11 mouse cellular contexts compared by ENCODE assay signal in genomic region chr3:87560156-87560555, GRCm38 (mm10). TPM values are rescaled to one million over a fixed set of nuclear protein-coding genes. Genes with fewer than 3 reads are reported as not detected.
DNase-seq lines count a peak whose midpoint lies in the region; ATAC-seq and TF ChIP-seq lines count a peak whose summit lies in the region.
"Had no signal": no experiment of that assay in that cellular context is flagged by ENCODE, and none has a peak within 500 bp of the region (broad histone marks: within the 10 kb centered on the region; RNA-seq: fewer than 3 reads in every experiment).

No protein-coding gene starts in this region.

- H3K9me3 ChIP-seq in kidney, embryonic 15.5 days (replicated peaks) = no peaks in the 10 kb centered on the region
- H3K9me3 ChIP-seq: limb, embryonic 15.5 days; neural tube, embryonic 13.5 days had no signal

- H3K4me2 ChIP-seq in kidney, embryonic 15.5 days = no peak overlapping the region
- H3K4me2 ChIP-seq: limb, embryonic 15.5 days; midbrain, embryonic 11.5 days; neural tube, embryonic 13.5 days had no signal

- no peaks in the 10 kb centered on the region for H3K36me3 ChIP-seq in kidney, adult 2 months (ENCODE audit: control insufficient read depth, insufficient read depth, low read length)
- no peaks in the 10 kb centered on the region for H3K36me3 ChIP-seq in kidney, embryonic 15.5 days
- H3K36me3 ChIP-seq: limb, embryonic 15.5 days; neural tube, embryonic 13.5 days had no signal

- TF ChIP-seq CTCF in kidney, adult 2 months (conservative IDR thresholded peaks at IDR 0.05; ENCODE audit: insufficient read depth, insufficient read length, low read depth, low read length) = peak; percentile 40

- DNase-seq in adrenal gland, postnatal 10 days = peak; percentile 29
- DNase-seq in adrenal gland, adult 18-20 months (ENCODE audit: low spot score in 2 of 2) = no peak
- DNase-seq in kidney, adult 2 months = peak; percentile 21
- DNase-seq in retina, postnatal 1 day = peak; percentile 63
- DNase-seq in retina, embryonic 14.5 days (ENCODE audit: low spot score) = no peak
- no peak for DNase-seq in spleen, postnatal 14 days (ENCODE audit: low spot score in 2 of 2)

- no peak overlapping the region for H3K27ac ChIP-seq in kidney, adult 2 months (ENCODE audit: insufficient read depth, low read depth, low read length)
- no peak overlapping the region for H3K27ac ChIP-seq in kidney, embryonic 15.5 days
- H3K27ac ChIP-seq: limb, embryonic 15.5 days; neural tube, embryonic 13.5 days had no signal

- TF ChIP-seq POLR2A in kidney, adult 2 months (IDR thresholded peaks at IDR 0.05; ENCODE audit: low read depth, low read length) = no peak

- no peaks in the 10 kb centered on the region for H3K4me1 ChIP-seq in kidney, adult 2 months (ENCODE audit: control insufficient read depth, insufficient read depth, low read length)
- 0 out of 2 replicates have a peak, but pooled peaks cover 2% of the 10 kb centered on the region for H3K4me1 ChIP-seq in kidney, embryonic 15.5 days
- H3K4me1 ChIP-seq: limb, embryonic 15.5 days had no signal

- WGBS in kidney, adult 2 months = 46% methylated on average over 3 of the region's 3 CpGs
- WGBS in kidney, embryonic 15.5 days = 58% methylated on average over 3 of the region's 3 CpGs

- no peak overlapping the region for H3K9ac ChIP-seq in kidney, embryonic 15.5 days
- H3K9ac ChIP-seq: limb, embryonic 15.5 days; neural tube, embryonic 13.5 days had no signal

- no peaks in the 10 kb centered on the region for H3K27me3 ChIP-seq in kidney, adult 2 months (replicated peaks; ENCODE audit: control insufficient read depth, insufficient read depth, low read length)
- no peaks in the 10 kb centered on the region for H3K27me3 ChIP-seq in kidney, embryonic 15.5 days
- H3K27me3 ChIP-seq: limb, embryonic 15.5 days; neural tube, embryonic 13.5 days had no signal

- no peak overlapping the region for H3K4me3 ChIP-seq in kidney, adult 2 months (ENCODE audit: insufficient read depth, low read depth, low read length)
- no peak overlapping the region for H3K4me3 ChIP-seq in kidney, embryonic 15.5 days (replicated peaks)
- H3K4me3 ChIP-seq: limb, embryonic 15.5 days; neural tube, embryonic 13.5 days had no signal

- no peak for ATAC-seq in kidney, embryonic 15.5 days (replicated peaks; ENCODE audit: low FRiP score)
- ATAC-seq in granulocyte monocyte progenitor cell, adult 5-6 weeks (replicated peaks; ENCODE audit: poor library complexity, severe bottlenecking) = 0 out of 2 replicates have a peak, but pooled peaks have one; percentile 2

RNA-seq across cellular contexts. Expression of gene Etv3, which starts 34.9 kb away (rescaled TPM):
- total RNA-seq in adrenal gland, postnatal 10 days (2021) = 10 to 100 TPM; 27.4 to 28.4 TPM
- 10 to 100 TPM; 21.1 to 27.1 TPM for total RNA-seq in adrenal gland, adult 18-20 months (2021)
- 8.4 and 9.1 TPM in 2 replicates for polyA plus RNA-seq in kidney, adult 2 months (2012; rRNA removed)
- polyA plus RNA-seq in kidney, embryonic 15.5 days (2015; fragmentation: Nextera tagmentation; extraction: Ambion mirVana) = 14.4 and 15.7 TPM in 2 replicates
- total RNA-seq in granulocyte monocyte progenitor cell, adult 5-6 weeks (2014; fragmentation: Nextera tagmentation) = 7.0 and 7.8 TPM in 2 replicates
- 9.4 and 9.6 TPM in 2 replicates for total RNA-seq in granulocyte monocyte progenitor cell, adult 5-6 weeks (2017)

RNA-seq across cellular contexts. Expression of gene Arhgef11, which starts 57.2 kb away (rescaled TPM):
- 10 to 100 TPM; 32.7 to 34.9 TPM for total RNA-seq in adrenal gland, postnatal 10 days (2021)
- 10 to 100 TPM; 29.7 to 35.8 TPM for total RNA-seq in adrenal gland, adult 18-20 months (2021)
- 34.7 and 35.4 TPM in 2 replicates for polyA plus RNA-seq in kidney, adult 2 months (2012; rRNA removed)
- polyA plus RNA-seq in kidney, embryonic 15.5 days (2015; fragmentation: Nextera tagmentation; extraction: Ambion mirVana) = 17.4 and 17.8 TPM in 2 replicates
- total RNA-seq in granulocyte monocyte progenitor cell, adult 5-6 weeks (2014; fragmentation: Nextera tagmentation) = 5.5 and 8.2 TPM in 2 replicates
- total RNA-seq in granulocyte monocyte progenitor cell, adult 5-6 weeks (2017) = 3.6 and 6.0 TPM in 2 replicates

Comparison
In these comparisons a context has a peak if more than half of its experiments do, and no peak if none do; other contexts are left out.
1. DNase-seq: peak in adrenal gland, postnatal 10 days (single experiment), kidney, adult 2 months (single experiment) and retina, postnatal 1 day (single experiment); none in adrenal gland, adult 18-20 months (0 of 2), retina, embryonic 14.5 days (single experiment) and spleen, postnatal 14 days (0 of 2).